Mouse (Mus musculus) forebrain, embryonic 14.5 days (tissue): ENCODE results near the gene Ccdc153. TPM values are rescaled to one million over a fixed set of nuclear protein-coding genes. Genes with fewer than 3 reads are reported as not detected.

Experiments used
- ATAC-seq: fragments of 200-750 bp; cut with Nextera tagmentation; 2 replicates; pipeline ENCODE4 v1.8.0; 2017; ENCODE audit warnings: mild to moderate bottlenecking, moderate library complexity
- DNase-seq: peaks from one replicate; pipeline ENCODE4 v3.0.0-alpha.2; 2015; ENCODE audit warnings: low spot score
- H3K27ac ChIP-seq: fragments of 300-500 bp; sonication (generic); 2 replicates; pipeline ENCODE4 v1.5.1; 2014; ENCODE audit warnings: low read depth, mild to moderate bottlenecking, control low read depth, low read length, moderate library complexity
- H3K27me3 ChIP-seq: fragments of 300-500 bp; sonication (generic); replicated peaks from 2 replicates; pipeline ENCODE4 v1.6.1; 2014; ENCODE audit warnings: low read length, control low read depth, mixed read lengths; ENCODE audit not compliant: control insufficient read depth, insufficient read depth
- H3K36me3 ChIP-seq: fragments of 300-500 bp; sonication (generic); 2 replicates; pipeline ENCODE4 v1.6.1; 2014; ENCODE audit warnings: low read length, control low read depth; ENCODE audit not compliant: control insufficient read depth, insufficient read depth
- H3K4me1 ChIP-seq: fragments of 300-500 bp; sonication (generic); 2 replicates; pipeline ENCODE4 v1.6.1; 2014; ENCODE audit warnings: antibody characterized with exemption, low read length, control low read depth; ENCODE audit not compliant: control insufficient read depth, insufficient read depth
- H3K4me2 ChIP-seq: fragments of 300-500 bp; sonication (generic); 2 replicates; pipeline ENCODE4 v1.6.1; 2014; ENCODE audit warnings: mild to moderate bottlenecking, control low read depth, low read length
- H3K4me3 ChIP-seq: fragments of 300-500 bp; sonication (generic); 2 replicates; pipeline ENCODE4 v1.5.1; 2014; ENCODE audit warnings: low read depth, low read length, control low read depth
- H3K9ac ChIP-seq: fragments of 300-500 bp; sonication (generic); 2 replicates; pipeline ENCODE4 v1.6.1; 2014; ENCODE audit warnings: mild to moderate bottlenecking, low read length, control low read depth, moderate library complexity
- H3K9me3 ChIP-seq: fragments of 300-500 bp; sonication (generic); replicated peaks from 2 replicates; pipeline ENCODE4 v1.6.1; 2016; ENCODE audit warnings: low read length, control low read depth, mixed read lengths; ENCODE audit not compliant: control insufficient read depth
- WGBS: fragments of 180-500 bp; shearing (Covaris S2); extraction: QIAGEN DNeasy Blood & Tissue Kit; methylation state at CpG from one replicate; pipeline ENCODE4 v1.1.7; 2014; 5-methylcytosine and 5-hydroxymethylcytosine counted together
- polyA plus RNA-seq: library from polyadenylated mRNA; unstranded; fragments of >200 nt; fragmentation: Nextera tagmentation; extraction: Ambion mirVana; gene quantifications from 2 replicates; pipeline ENCODE4 v1.2.1, GENCODE M21; 2014

Ccdc153 gene
- polyA plus RNA-seq, 1 experiment from 2014 or later = not detected

DNA sequence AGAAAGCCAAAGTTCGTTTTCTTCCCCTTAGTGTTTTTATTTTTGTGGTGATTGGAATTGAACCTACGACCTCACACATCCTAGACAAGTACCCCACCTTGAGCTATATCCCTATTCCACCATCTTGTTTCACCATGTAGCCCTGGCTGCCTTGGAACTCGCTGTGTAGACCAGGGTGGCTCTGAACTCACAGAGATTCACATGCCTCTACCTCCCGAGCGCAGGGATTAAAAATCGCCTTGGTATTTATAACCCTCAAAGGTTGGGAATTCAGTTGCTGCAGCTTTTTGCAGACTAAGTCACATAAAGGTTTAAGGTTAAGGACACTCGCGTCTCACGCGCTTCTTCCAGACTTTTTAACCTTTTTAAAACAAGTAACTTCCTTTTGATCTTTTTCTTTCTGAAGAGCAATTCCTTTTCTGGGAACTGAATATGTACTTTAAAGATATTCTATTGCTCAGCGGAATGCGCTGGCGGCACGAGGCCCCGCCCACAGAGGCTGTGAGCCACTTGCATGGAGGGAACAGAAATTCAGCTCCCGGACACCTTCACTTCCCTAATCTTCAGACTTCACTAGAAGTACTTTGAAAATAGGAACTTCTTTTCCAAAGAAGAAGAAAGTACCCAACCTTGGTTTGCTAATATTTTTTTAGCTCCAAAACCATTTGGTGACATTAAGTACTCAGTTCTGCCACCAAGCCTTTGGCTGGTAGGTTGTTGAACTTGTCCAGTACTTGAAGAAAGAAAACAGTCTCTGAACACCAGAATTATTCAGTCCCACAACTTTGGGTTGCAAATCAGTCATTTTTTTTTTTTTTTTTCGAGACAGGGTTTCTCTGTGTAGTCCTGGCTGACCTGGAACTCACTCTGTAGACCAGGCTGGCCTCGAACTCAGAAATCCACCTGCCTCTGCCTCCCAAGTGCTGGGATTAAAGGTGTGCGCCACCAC, 5.7 kb upstream of the Ccdc153 start:
- peak; percentile 30; the same call in 1 of the 2 replicates for ATAC-seq
- H3K4me2 ChIP-seq = peak overlapping the region; percentile 43
- no peak overlapping the region for H3K27ac ChIP-seq
- no peaks in the 10 kb centered on the region for H3K27me3 ChIP-seq
- H3K4me3 ChIP-seq = peak overlapping the region; percentile 82
- 26% methylated on average over 19 of the region's 19 CpGs for WGBS
- no peaks in the 10 kb centered on the region for H3K9me3 ChIP-seq
- H3K9ac ChIP-seq = peak overlapping the region; percentile 21; the same call in 1 of the 2 replicates
- no peak for DNase-seq
- no peaks in the 10 kb centered on the region for H3K36me3 ChIP-seq
- peaks cover 10% of the 10 kb centered on the region for H3K4me1 ChIP-seq

DNA sequence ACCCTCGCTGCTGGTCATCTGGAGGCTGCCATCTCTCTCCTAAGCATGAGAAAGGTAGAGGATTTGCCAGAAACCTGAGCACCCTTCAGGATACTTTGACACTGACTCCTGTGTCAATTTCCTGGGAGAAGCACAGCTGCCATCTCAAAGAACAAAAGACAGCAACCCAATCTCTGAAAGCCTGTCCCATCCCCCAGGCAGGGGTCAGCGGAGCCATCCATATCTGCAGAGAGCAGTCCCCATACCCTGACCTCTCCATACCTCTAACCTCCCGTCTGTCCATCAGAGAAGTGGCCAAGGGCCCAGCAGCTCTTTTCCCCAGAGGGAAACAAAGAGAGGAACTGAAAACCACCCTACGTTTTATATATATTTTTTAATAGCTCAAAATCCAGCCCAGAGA, 3.9 kb upstream of the Ccdc153 start:
- Histone ChIP-seq H3K27ac (no peak overlapping the region), H3K4me2 (no peak overlapping the region), H3K9ac (no peak overlapping the region), H3K36me3 (no peaks in the 10 kb centered on the region), H3K4me3 (no peak overlapping the region), H3K27me3 (no peaks in the 10 kb centered on the region), H3K9me3 (no peaks in the 10 kb centered on the region), H3K4me1 (peaks cover 10% of the 10 kb centered on the region)
- no peak for ATAC-seq
- no peak for DNase-seq
- WGBS = 73% methylated on average over 4 of the region's 4 CpGs

DNA sequence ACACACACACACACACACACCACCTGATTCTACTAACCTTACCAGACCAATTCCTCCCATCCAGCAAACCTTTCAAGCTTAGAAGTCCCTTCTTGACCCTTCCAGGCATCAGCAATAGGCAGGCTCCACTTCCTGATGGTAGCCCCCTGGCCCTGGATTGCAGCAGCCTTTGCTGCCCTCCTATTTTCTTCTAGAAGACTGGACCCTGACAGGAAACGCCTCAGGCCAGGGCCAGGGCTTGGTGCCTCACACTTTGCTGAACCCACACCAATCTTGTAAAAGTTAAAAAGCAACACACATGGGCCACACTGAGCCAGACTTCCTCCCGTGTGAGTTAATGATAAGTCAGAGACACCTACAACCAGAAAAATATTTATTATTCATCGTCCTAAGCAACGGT, 3.3 kb upstream of the Ccdc153 start:
- no peak overlapping the region for H3K4me2 ChIP-seq
- no peaks in the 10 kb centered on the region for H3K36me3 ChIP-seq
- WGBS = 87% methylated on average over 4 of the region's 4 CpGs
- no peak for DNase-seq
- no peak overlapping the region for H3K4me3 ChIP-seq
- no peaks in the 10 kb centered on the region for H3K27me3 ChIP-seq
- no peak overlapping the region for H3K27ac ChIP-seq
- H3K9me3 ChIP-seq = no peaks in the 10 kb centered on the region
- H3K9ac ChIP-seq = no peak overlapping the region
- H3K4me1 ChIP-seq = peaks cover 5% of the 10 kb centered on the region
- ATAC-seq = no peak

DNA sequence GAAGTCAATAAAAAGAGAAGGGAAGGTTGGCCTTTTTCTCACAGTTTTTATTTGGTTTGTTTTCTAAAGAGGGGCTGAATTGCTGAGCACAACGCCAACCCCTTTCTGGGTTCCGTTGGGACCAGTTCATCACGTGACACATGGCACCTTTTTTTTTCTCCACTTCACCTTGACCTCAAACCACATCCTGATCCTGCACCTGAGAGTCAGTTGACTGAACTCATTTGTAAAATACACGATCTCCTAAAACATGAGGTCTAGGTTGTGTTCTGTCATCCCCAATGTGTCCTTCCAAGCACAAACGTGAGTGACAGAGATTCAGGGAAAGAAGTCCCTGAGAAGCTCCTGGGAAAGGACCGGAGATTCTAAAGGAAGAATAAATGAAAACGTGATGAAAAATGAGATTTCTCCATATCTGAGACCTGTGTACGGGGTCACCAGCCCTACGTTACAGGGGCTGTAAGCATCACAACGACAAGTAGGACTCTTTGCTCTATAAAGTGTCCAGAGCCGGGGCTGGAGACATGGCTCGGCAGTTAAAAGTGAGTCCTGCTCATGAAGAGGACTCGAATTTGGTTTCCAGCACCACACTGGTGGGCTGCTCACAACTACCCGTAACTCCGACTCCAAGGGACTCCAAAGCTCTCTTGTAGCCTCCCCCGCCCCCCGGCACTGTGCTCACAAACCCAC, 1.8 kb upstream of the Ccdc153 start:
- 79% methylated on average over 17 of the region's 17 CpGs for WGBS
- DNase-seq (no peak), ATAC-seq (no peak)
- no peaks in the 10 kb centered on the region for H3K36me3 ChIP-seq
- H3K9me3 ChIP-seq = no peaks in the 10 kb centered on the region
- H3K9ac ChIP-seq = no peak overlapping the region
- no peaks in the 10 kb centered on the region for H3K27me3 ChIP-seq
- no peaks in the 10 kb centered on the region for H3K4me1 ChIP-seq
- H3K4me3 ChIP-seq = no peak overlapping the region
- no peak overlapping the region for H3K27ac ChIP-seq
- no peak overlapping the region for H3K4me2 ChIP-seq

DNA sequence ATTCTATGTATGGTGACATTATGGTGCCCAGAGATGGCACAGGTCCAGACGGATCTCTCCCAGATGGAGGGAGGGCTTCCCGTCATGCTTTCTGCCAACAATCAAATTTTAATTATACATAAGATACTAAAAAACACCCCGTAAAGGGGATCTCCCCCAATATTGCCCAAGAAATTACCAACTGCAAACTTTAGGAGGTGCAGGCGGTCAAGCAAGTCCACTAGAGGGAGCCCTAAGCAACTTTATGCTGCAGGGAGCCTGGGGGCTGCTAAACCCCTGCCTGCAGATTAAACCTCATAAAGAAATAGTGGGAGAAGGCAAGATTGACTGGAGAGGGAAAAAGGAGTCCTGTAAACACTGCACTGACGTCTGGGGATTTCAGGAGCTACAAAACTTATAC, 1.0 kb upstream of the Ccdc153 start:
- H3K36me3 ChIP-seq = no peaks in the 10 kb centered on the region
- no peak overlapping the region for H3K9ac ChIP-seq
- no peaks in the 10 kb centered on the region for H3K4me1 ChIP-seq
- ATAC-seq = peak; percentile 54; the same call in 1 of the 2 replicates
- WGBS = 7% methylated on average over 5 of the region's 5 CpGs
- DNase-seq = peak; percentile 83
- H3K4me3 ChIP-seq = no peak overlapping the region
- no peak overlapping the region for H3K27ac ChIP-seq
- no peaks in the 10 kb centered on the region for H3K9me3 ChIP-seq
- H3K27me3 ChIP-seq = no peaks in the 10 kb centered on the region
- H3K4me2 ChIP-seq = no peak overlapping the region

DNA sequence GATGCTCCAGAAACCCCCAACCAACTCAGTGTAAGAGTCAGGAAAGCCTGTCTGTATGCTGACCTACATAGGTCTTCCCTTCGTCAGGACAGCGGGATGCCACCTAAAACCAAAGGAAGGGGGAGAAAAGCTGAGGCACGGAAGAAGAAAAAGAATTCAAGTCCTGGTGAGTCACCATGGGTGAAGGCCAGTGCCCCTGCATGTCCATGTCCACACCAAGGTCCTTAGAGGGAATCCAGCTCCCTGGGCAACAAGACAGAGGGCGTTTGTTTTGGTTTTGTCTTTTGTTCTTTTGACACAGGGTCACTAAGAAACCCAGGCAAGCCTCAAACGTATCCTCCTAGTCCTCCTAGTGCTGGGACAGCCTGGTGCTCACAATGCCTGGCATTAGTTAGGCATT, 435 bp downstream of the Ccdc153 start:
- WGBS = 51% methylated on average over 5 of the region's 5 CpGs
- Histone ChIP-seq H3K4me3 (no peak overlapping the region), H3K4me2 (no peak overlapping the region), H3K4me1 (no peaks in the 10 kb centered on the region), H3K36me3 (no peaks in the 10 kb centered on the region), H3K27me3 (no peaks in the 10 kb centered on the region), H3K27ac (no peak overlapping the region), H3K9me3 (no peaks in the 10 kb centered on the region), H3K9ac (no peak overlapping the region)
- DNase-seq = no peak
- ATAC-seq = no peak

DNA sequence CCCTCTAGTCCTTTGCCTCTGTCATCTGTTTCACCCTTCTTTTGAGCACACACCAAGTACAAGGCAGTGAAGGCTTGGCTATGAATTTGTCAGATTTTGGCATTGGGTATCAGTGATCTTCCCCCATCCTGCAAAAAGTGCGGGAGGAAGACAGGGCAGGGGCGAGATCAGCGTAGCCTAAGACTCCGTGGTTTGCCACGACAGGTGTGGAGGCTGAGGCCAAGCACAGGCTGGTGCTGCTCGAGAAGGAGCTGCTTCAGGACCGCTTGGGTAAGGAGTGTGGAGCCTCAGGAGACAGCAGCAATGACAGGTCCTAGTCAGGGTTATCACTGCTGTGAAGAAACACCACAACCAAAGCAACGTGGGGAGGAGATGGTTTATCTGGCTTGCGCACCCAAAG, 942 bp downstream of the Ccdc153 start:
- no peak for ATAC-seq

DNA sequence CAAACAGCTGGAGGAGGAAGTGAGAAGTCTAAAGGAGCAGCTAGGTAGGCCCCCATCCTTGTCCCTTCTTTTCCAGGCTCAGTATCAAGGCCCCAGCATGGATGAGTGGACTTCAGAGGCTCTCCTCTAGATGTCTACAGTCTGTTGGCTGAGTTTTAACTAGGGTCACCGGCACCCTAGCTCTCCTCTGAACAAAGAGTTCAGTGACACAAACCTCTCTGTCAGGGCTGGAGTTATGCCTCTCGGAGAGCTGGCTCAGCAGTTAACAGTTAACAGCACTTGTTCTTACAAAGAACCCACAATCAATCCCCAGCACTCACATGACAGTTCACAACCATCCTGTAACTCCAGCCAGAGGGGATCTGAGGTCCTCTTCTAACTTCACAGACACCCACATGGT, 3.1 kb downstream of the Ccdc153 start:
- Histone ChIP-seq H3K27me3 (no peaks in the 10 kb centered on the region), H3K9me3 (no peaks in the 10 kb centered on the region), H3K9ac (no peak overlapping the region), H3K27ac (no peak overlapping the region), H3K4me2 (no peak overlapping the region), H3K4me3 (no peak overlapping the region), H3K4me1 (no peaks in the 10 kb centered on the region), H3K36me3 (no peaks in the 10 kb centered on the region)
- DNase-seq (no peak), ATAC-seq (no peak)
- 63% methylated on average over 2 of the region's 2 CpGs for WGBS

More for the DNA sequence above, 942 bp downstream of the Ccdc153 start:
- Histone ChIP-seq H3K9me3 (no peaks in the 10 kb centered on the region), H3K9ac (no peak overlapping the region), H3K4me3 (no peak overlapping the region), H3K36me3 (no peaks in the 10 kb centered on the region), H3K27me3 (no peaks in the 10 kb centered on the region), H3K4me2 (no peak overlapping the region), H3K4me1 (no peaks in the 10 kb centered on the region), H3K27ac (no peak overlapping the region)
- no peak for DNase-seq
- WGBS = 77% methylated on average over 9 of the region's 9 CpGs

DNA sequence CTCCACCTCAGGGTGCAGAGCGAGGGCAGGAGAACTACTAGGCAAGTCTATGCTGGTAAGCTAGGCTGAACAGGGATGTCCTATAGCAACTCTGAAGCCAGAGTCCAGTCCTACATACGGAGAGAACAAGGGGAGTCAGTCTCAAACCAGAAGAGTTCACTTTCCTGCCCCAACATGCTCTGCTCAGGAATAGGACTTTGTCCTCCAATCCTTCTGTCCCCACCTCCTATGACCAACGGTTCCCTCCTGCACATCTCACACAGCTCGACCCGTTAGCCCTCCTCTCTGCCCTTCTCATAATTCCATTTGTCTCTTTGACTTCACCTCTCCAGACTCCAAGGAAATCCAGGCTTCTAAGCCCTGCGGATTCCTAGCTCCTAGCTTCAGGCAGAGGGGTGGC, 7.4 kb downstream of the Ccdc153 start:
- Histone ChIP-seq H3K4me1 (peaks cover 6% of the 10 kb centered on the region; the same call in 1 of the 2 replicates), H3K9me3 (no peaks in the 10 kb centered on the region), H3K27ac (no peak overlapping the region), H3K36me3 (no peaks in the 10 kb centered on the region), H3K27me3 (no peaks in the 10 kb centered on the region), H3K9ac (no peak overlapping the region), H3K4me2 (no peak overlapping the region), H3K4me3 (no peak overlapping the region)
- WGBS = 86% methylated on average over 6 of the region's 6 CpGs
- DNase-seq (no peak), ATAC-seq (no peak)
